Mouse (Mus musculus) v-Abl transformed pro-B cells (cell line): ENCODE measurements around the gene Gna13.

Experiments
- in situ Hi-C, 2 experiments: fragments of 400-800 bp; cut with MboI; formaldehyde crosslinking; loops; one replicate each; pipeline ENCODE4 v1.15.1; 2025; ENCODE audit not compliant: unreplicated experiment in 2 of 2

Gene Gna13

DNA sequence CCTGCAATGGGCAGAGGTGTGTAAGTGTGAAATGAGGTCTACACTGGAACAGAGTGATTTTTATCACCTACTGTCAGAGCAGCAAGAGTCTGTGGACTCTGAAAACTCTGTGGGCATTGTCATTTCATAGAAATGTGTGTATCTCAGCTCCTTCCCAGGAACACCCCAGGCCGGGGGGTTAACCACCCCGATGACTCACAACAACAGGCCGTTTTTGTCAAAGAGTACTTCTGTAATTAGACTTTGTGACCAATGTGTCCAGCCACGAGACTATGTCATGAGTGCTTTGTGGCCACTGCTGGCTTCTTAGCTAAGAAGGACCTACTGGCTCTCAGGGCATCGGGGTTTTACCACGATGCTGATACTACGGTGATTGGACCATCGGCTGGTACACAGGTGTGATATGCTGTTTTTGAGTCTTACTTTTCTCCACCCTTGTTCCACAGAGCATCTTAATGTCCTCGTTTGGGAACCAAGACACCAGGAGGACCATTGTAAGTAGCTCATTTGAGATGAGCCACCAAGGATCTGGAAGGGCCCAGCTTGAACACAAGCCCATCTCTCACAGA lies 54.9 kb downstream of the Gna13 start:
- in situ Hi-C loops, result no loop called here

DNA sequence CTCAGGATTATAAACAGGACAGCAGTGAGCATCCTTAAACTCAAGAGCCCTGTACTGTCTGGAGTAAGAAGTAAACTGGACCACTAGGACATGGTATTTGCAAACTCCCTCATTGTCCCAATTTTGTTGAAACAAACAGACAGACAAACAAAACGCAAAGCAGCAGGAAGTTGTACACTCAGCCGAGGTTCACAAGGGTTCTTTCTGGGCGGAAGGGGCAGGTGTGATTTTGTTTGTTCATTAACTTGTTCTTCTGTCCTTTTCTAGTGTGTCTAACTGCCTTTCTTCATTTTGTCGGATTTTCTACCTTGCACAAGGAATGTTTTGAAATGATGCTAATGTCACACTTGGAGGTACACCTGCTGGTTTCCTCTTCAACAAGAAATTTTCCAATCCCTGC lies 56.8 kb downstream of the Gna13 start:
- in situ Hi-C loops, result no loop called here

DNA sequence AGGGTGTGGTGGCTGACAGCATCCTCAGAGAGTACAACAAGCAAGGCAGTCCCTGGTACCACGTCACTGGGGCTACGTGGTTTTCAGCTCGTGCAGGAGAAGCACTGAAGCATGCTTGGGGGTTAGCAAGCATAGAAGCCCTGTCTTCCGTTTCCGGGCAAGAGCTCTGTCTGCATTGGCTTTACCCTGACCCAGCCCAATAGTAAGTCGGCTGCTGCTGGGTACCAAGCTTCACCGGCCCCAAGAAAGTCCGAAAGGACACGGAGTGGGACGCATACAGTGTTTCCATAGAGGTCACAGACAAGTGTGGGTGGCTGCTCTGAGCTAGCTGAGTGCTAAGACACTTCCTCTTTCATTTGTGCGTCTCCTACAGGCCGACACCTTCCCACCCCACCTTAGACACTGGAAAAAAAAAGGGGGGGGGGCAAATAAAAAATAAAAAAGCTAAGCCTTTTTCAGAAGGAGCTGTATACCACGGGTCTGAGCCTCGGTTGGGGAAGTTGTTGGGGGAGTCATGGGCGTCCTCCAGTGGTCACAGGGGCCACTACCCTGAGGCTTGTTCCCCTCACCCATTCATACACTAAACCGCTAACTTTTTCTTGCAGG lies 57.4 kb downstream of the Gna13 start:
- in situ Hi-C loops, result loop anchor here (5.0 kb wide), 1 partner anchor 58 kb away; the partner anchor contains the start of gene Gna13 (in 2 of the 2)

DNA sequence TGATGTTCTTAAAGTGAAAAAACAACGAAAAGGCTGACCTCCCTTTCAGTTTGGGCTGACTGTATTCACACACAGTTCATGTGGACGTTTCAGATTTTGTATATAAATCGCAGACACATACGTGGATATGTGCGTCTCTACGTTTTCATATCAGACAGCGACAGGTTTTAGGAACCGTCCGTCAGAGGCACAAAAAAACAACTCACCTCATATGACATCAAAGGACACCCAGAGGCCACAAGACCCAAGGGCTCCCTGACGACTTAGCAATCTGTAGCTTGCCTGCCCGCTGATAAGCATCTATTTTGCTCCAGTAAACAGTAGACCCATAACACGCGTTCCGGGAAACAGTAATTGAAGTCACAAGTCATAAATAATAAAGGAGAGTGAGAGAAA lies 57.9 kb downstream of the Gna13 start:
- in situ Hi-C loops, result loop anchor here (5.0 kb wide), 1 partner anchor 58 kb away; the partner anchor contains the start of gene Gna13 (in 2 of the 2)

DNA sequence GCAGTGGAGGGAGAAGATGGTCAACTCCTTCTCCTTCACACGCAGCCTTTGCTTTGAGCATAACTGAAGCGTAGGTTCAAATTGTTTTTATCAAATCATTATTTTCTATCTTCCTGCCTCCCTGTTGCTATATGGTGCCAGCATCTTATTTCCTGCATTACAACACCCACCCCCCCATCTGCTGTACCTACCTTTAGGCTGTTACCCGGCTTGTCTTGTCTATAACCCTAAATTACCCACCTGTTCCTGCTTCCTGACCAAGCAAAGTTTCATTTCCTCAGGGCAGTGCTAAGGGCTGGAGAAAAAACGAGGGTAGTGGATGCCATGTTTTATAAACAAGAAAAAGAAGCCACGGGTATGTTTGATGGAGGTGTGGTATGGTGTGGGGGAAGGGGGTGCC lies 58.6 kb downstream of the Gna13 start:
- in situ Hi-C loops, result loop anchor here (5.0 kb wide), 1 partner anchor 59 kb away; the partner anchor contains the start of gene Gna13 (in 2 of the 2)

DNA sequence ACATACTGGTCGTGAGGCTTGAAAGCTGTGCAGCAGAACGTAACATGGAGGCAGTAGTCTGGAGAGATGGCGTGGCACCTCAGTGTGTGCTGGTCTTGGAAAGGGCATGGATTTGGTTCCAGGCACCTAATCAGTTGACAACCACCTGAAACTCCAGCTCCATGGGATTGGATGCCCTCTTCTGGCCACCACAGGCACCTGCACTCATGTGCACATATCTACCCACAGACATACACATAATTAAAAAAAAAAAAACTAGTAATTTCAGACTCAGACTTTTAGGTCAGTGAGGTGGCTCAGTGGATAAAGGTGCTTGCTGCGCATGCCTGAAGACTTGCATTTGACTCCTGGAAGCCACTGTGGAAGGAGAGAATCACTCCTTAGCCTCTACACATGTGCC lies 59.6 kb downstream of the Gna13 start:
- in situ Hi-C loops, result loop anchor here (5.0 kb wide), 1 partner anchor 60 kb away; the partner anchor contains the start of gene Gna13 (in 2 of the 2)

DNA sequence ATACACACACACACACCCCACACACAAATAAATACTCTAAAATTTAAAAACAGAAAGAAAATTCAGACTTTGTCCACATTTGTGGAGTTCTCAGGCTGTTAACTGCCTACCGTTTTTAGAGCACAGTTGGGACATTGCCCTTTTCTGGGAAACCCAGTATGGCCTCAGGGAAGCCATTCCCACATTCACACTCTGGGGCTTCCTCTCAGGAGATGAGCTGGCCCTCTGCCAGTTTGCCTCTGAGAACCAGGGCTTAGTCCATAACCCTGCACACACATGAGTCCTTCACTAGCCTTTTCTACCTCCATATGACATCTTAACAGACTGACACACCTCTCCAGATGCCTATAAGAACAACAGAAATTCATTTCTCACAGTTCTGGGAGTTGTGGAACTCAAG lies 60.7 kb downstream of the Gna13 start:
- in situ Hi-C loops, result loop anchor here (5.0 kb wide), 1 partner anchor 61 kb away; the partner anchor contains the start of gene Gna13 (in 2 of the 2)

DNA sequence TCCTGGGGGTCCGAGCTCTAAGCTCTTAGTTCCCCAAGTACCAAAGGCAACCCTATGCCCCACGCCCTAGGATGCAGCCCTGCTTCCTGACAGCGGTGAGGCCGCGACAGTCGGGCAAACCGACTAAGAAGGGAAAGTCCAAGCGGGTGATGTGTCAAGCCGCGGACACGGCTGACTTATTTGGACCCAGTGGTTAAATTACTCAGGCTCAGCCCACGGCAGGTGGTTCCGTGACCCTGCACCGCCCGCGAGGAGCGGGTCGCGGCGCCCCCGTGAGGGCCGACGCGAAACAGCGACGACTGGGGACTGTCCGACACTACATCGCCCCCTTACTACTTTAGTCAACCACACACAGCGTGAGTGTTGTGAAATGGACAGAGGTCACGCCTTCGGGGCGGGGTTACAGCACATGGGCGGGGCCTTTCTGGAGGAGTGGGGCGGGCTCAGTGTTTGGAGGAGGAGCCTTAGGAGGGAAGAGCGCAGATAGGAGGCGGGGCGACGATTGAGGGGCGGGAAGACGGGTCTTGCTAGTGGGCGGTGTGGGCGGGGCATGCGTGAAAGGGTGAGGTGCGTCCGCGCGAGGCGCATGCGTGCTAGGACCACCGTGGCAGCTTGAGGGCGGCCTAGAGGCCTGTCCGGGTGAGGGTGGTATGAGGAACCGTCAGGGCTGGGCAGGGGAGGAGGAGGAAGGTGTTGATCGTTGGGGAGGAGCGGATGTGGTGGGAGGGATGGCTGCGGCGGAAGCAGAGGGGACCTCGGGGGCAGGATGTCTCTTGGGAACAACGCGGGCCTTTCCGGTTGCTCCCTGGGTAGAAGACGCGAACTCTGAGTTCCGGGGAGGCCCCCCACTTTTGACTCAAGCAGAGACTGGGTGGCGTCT lies 63.0 kb downstream of the Gna13 start, which contains the start of gene Amz2:
Gene Amz2, plus strand, starts transcription at position 555 of the 880 bp plus-strand sequence.
- in situ Hi-C loops, result loop anchor here (5.0 to 25.0 kb wide), 2 partner anchors 93 to 513 kb away; partner anchors contain the start of gene Axin2 (in 1 of the 2)

DNA sequence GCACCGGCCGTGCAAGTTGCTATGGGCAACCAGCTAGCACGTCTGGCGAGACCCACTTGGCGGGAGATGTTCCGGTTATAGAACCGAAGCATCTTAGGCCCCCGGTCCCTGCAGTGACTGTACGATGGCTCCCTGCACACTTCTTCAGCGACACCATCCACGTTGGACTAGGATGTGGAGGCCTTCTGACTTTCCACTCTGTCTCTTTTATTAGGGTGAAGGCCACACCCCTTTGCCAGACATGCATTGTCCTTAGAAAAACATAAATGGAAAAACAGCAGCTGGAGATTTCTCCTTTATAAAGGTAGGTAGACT lies 63.6 kb downstream of the Gna13 start:
- in situ Hi-C loops, result loop anchor here (5.0 to 25.0 kb wide), 2 partner anchors 94 to 514 kb away; partner anchors contain the start of gene Axin2 (in 1 of the 2)

DNA sequence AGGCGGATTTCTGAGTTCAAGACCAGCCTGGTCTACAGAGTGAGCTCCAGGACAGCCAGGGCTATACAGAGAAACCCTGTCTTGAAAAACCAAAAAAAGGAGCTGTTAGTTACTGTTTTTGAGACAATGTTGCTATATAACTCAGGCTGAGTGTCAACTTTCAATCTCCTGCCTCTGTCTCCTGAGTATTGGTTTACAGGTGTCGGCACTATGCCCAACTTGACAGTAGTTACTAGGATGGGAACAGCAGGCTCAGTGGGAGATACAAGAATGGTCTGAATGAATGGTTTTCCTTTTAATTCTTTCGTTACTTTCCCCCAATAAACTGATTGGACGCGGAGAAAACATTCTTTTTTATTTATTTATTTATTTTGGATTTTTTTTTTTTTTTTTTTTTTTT lies 64.7 kb downstream of the Gna13 start:
- in situ Hi-C loops, result loop anchor here (5.0 to 25.0 kb wide), 2 partner anchors 95 to 515 kb away; partner anchors contain the start of gene Axin2 (in 1 of the 2)

DNA sequence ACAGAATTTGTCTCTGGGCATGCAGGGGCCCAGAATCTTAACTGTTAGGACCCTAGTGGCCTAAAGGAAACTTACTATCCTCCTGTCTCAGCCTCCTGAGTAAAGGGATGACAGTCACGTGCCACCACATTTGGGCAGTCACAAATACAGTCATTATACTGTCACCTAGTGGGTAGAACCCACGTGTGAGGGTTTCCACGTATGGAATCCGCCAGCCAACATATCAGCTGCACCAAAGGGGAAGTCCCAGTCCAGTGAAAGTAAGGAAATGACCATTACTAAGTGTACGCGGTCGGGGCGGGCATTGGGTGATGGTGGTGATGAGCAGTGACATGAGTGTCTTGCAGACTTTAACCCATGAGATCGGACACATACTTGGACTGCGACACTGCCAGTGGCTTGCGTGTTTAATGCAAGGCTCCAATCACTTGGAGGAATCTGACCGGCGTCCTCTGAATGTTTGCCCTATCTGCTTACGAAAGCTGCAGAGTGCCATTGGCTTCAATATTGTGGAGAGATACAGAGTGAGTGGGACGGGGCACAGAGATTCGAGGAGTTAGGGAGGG lies 71.7 kb downstream of the Gna13 start:
- in situ Hi-C loops, result loop anchor here in 1 of 2 experiments (25.0 kb wide), 1 partner anchor 522 kb away; the partner anchor contains the start of gene Axin2

DNA sequence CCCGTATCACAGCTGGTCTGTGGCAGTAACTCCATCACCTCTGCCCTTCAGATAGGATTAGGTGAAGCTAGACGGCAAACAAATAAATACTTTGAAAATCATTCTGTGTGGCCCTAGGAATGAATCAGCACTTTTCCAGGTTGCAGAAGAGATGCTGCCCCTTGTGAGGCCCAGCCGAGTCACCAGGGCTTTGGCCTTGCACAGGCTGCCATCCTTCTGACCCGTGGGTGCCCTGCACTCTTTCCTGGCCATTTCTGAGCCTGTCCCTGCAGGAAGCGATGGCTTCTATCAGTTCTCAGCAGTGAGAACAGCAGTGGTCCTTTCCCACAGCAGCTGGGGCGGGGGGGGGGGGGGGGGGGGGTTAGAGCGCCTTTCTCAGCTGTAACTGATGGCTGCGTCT lies 74.3 kb downstream of the Gna13 start:
- in situ Hi-C loops, result loop anchor here in 1 of 2 experiments (25.0 kb wide), 1 partner anchor 525 kb away; the partner anchor contains the start of gene Axin2

DNA sequence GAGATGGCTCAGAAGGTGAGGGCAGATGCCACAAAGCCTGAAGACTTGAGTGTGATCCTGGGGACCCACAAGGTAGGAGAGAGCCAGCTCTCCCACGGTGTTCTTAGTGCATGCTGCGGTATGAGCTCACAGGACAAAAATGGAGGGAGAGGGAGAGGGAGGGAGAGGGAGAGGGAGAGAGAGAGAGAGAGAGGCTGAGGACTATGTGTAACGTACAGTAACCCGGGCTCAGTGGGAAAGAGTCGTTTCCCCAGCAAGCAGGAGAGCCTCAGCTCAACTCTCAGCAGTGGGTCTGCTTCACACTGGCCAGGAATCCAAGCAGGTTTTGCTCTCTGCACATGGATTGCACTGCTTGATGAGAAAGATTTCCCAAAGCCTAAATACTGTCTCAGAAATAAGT lies 76.6 kb downstream of the Gna13 start:
- in situ Hi-C loops, result loop anchor here in 1 of 2 experiments (25.0 kb wide), 1 partner anchor 527 kb away; the partner anchor contains the start of gene Axin2

DNA sequence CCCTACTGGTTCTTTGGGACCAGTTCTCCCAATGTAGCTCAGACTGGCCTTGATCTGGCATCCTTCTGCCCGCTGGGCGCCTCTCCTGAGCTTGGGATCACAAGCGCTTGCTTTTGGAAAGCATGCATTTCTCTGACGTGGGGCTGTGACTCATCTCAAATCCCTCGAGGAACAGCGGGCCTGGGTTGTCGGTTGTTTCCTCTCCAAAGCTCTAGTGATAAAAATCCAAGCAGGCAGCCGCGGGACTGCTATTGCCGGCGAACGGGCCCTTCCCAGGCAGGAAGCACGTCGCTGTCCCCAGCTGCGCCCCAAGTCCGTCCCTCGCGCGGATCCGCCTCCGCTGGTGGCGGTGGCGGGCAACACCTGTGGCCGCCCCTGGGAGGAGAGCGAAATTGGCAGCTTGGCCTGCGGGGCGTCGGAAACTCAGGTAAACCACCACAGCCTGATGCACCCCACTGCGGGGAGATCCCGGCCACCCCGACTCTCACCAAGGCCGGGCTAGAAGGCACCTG lies 77.3 kb downstream of the Gna13 start:
- in situ Hi-C loops, result loop anchor here (5.0 to 25.0 kb wide), 5 partner anchors 123 to 528 kb away; partner anchors contain the start of gene Axin2 (in 1 of the 2)

DNA sequence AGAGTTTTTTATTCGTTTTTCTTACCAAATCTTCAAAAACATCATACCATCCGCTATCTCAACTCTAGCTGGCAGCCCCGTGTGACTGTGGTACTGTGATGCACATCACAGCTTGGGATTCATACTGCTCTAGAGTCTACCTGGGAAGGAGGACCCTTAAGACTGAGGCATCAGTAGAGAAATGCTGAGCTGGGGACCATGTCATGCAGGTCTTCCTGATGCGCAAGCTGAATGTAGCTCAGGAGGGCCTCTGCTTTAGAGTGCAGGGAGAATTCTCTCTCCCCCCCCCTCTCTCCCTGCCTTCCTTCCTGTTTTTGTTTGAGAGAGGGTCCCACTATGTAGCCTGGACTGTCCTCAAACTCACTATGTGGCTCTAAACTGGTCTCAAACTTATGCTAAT lies 78.0 kb downstream of the Gna13 start:
- in situ Hi-C loops, result loop anchor here (5.0 to 25.0 kb wide), 5 partner anchors 123 to 528 kb away; partner anchors contain the start of gene Axin2 (in 1 of the 2)

DNA sequence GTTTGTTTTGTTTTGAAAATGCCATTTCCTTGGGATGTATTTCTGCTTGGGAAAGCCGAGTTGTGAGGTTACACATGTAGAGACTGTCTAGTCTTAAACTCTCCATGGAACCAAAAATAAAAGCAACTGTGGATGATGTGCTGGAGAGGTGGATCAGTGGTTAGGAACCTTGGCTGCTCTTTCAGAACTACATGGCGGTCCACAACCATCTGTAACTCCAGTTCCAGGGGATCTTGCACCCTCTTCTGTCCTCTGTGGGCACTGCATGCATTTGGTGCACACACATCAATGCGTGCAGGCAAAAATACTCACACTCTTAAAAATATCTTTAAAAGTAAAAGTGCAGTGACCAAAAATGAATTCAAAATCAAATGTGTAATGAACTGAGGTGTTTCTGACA lies 78.5 kb downstream of the Gna13 start:
- in situ Hi-C loops, result loop anchor here (5.0 to 25.0 kb wide), 5 partner anchors 124 to 529 kb away; partner anchors contain the start of gene Axin2 (in 1 of the 2)

DNA sequence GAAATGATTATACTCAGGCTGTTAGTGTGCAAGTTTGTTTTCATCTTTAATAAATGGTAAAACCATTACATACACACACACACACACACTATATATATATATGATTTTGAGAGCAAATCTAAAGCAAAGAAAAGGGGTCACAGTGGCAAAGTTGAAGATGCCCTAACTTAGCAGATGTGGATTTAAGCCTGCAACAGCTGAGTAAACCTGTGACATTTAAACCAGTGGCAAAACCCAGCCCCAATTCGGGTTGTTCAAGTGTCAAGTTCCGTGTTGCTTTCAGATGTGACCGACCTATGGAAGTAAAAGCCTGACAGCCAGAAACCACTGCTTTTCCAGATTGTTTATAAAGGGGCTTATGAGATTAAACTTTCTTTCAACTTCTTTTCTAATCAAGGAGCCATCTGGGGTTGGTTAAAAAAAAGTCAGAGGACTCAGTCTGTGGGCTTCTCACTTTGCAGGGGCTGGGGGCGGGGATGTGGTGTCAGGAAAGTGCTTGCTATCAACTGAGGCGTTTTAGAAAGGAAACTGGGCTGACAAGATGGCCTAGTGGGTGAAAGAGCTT lies 79.6 kb downstream of the Gna13 start:
- in situ Hi-C loops, result loop anchor here (5.0 to 25.0 kb wide), 5 partner anchors 125 to 530 kb away; partner anchors contain the start of gene Axin2 (in 1 of the 2)

DNA sequence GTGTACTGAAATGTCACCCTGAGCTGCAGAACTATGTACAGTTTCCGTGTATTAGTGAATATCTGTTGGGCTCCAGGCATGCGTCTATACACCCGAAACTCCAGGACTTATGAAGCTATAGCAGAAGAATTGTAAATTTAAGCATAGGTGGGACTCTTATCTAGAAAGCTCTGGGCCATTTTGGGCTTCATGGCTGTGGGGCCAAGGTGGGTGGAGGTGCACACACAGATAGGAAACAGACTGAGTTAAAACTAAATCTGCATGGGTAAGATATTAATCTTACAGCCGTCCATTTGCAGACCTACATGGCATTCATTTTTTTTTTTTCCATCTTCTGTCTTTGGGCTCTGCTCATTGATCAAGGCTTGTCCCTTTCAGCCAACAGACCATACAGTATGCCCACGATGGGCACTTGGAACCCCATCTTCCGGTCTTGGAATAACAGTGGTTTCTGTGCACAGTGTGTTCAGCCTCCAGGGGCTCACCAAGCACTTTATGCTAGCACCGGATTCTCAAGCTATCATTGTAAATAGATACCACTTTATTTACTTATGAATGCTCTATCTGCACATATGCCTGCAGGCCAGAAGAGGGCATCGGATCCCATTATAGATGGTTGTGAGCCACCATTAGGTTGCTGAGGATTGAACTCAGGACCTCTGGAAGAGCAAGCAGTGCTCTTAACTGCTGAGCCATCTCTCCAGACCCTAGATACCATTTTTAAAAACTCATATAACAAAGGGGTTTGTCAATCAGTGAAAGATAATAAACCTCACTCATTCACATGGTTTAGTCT lies 81.0 kb downstream of the Gna13 start:
- in situ Hi-C loops, result loop anchor here (5.0 to 25.0 kb wide), 5 partner anchors 126 to 531 kb away; partner anchors contain the start of gene Axin2 (in 1 of the 2)
